Mouse (Mus musculus) adrenal gland, postnatal 4 days (tissue): ENCODE data around the gene Mctp2. TPM values are rescaled to one million over a fixed set of nuclear protein-coding genes. Genes with fewer than 3 reads are reported as not detected.
A peak's percentile ranks its signal among the peaks of the same experiment; 100 is the strongest.
"Not testable (repeated sequence)": the region's sequence is repeated elsewhere in the genome, so short reads cannot be mapped to it uniquely, and the experiment has no call there.

Experiments used
- DNase-seq, 2 experiments: peaks; one replicate each; pipeline ENCODE4 v3.0.0; 2021 to 2022; ENCODE audit warnings: low spot score in 2 of 2, mixed read lengths in 2 of 2
- total RNA-seq, 2 experiments: library from RNA; stranded (reverse); gene quantifications; 2 replicates each; pipeline ENCODE4 v1.2.3; 2021

Mctp2 gene
- total RNA-seq, 2 experiments from 2014 or later: 2.8 to 3.0 TPM

DNA sequence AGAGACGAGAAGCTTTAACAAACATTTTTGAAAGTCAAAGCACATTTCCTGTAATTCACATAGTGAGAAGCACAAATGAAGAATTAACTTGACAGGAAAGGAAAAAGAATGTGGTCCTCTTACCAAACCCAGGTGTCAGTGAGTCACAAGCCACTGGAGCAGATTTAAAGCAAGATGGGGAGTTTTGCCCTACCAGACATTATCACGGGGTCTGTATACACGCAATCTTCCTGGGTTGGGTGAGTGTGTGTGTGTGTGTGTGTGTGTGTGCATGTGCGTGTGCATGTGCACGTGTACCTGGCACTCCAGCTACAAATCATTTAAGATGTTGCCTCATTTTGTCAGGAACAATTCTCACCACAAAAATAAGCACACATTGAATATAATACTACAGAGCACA lies 30.9 kb downstream of the Mctp2 start:
- DNase-seq: no peak

DNA sequence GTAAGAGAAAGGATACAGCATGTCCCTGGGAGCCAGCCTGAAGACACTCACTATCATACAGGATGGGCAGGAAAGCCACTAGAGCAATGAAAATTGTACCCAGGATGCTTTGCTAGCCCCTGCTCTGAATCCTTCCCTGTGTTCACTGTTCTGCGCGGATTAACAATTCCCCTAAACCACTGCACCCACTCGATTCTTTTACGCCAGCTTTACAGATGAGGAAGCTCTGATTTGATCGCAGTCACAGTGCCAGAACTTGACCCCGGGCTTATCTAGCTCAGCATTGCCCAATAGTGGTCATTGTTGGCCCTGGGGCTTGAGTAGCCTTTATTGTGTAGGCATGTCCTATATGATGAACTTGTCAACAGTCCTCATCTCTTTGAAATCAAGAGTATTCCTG lies 34.9 kb downstream of the Mctp2 start:
- DNase-seq: no peak

DNA sequence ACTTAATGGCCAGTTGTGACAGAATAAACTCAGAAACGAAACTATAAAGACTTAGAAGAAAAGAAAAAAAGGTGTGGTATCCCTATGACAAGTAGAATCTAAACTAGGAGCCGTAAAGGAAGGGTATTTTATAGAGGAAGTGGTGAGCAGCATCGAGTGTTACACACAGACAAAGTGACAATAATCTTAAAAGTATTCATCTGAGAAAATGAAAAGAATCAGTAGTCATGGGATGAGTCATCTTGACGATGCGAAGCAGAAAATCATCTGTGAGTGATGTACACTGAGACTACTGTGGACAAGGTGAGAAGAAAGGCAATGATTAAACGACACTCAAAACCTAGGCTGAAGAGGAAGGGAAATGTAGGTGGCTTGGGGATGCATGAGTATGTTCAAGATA lies 36.4 kb downstream of the Mctp2 start:
- no peak for DNase-seq

DNA sequence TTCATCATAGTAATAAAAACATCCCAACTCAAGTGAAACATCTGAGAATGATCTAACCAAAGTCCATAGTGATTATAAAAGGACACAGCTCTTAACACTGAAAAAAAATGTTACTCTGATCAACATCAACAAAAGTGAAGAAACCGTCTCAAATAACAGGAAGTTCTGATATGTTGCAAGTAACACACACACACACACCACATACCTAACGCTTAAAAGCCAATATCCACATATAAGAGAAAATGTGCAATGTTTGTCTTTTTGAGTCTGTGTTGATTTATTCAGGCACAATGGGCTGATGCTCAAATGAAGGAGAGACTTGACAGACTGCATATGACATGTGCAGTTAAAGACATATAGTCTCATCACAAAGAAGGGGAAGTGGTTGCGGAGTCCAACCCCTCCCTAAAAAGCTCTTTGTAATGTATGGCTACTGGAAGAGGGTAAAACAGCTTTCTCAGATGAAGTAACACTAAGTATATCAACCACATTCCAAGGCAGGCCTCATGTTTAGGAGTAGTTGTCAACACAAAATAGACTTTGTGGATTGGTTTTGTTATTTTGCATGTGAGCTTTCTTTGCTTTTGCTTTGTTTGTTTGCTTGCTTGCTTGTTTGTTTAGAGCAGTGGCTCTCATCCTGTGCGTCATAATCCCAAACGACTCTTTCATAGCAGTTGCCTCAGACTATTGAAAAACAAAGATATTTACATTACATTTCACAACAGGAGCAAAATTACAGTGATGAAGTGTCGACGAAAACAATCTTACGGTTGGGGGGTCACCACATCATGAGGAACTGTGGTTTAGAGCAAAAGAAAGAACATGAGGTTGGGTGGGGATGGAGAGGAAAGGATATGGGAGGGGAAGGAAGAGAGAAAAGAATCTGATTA lies 45.4 kb downstream of the Mctp2 start:
- DNase-seq: no peak

- DNase-seq: no peak
Observed at GRCm38 (mm10) chr7:72259045-72259444, 47.4 kb downstream of the Mctp2 start.

GRCm38 (mm10) chr7:72250326-72250725 lies 56.1 kb downstream of the Mctp2 start:
- not testable (repeated sequence) for DNase-seq

DNA sequence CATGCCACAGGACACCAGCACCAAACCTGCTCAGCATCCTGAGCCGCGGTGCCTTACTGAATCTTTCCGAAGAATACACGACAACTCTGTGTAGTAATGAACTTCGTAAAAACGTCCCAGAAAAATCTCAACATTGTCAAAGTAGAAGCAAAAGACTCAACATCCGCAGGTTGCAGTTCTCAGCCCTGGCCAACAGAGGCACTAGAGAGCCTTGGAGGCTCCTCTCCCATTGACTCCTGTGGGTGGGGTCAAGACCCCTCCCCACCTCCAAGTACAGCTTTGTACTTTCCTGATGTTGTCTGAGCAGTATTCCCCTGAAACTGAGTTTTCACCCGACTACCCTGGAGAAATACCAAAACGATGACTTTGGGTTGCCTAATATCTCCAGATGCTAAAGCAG lies 65.1 kb downstream of the Mctp2 start:
- no peak for DNase-seq

DNA sequence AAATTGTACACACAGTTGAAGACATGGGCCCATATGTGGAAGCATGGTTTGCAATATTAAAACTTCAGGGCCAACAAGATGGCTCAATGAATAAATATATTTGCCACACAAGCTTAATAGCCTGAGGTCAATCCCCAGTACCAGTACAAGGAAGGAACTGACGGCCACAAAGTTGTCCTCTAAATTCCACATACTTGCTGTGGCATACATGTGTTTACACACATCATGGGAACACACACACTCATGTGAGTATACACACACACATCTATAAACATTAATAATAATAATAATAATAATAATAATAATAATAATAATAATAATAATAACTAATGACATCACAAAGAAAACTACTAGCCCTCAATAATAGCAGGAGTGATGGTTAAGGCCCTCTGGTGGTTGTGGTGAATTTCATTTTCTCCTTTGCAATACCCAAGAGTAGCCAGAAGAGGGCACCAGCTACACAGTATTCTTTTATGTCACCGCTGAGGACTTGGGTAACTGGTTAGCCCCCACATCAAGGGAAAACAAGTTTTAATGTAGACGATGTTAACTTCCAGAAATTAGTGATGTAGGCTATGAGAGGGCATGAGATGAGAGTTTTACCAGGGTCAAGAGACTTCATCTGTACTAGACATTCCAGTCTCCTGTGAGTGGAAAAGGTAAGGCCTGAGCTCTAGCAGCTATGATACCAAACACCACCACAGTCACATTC lies 66.5 kb downstream of the Mctp2 start:
- no peak for DNase-seq

DNA sequence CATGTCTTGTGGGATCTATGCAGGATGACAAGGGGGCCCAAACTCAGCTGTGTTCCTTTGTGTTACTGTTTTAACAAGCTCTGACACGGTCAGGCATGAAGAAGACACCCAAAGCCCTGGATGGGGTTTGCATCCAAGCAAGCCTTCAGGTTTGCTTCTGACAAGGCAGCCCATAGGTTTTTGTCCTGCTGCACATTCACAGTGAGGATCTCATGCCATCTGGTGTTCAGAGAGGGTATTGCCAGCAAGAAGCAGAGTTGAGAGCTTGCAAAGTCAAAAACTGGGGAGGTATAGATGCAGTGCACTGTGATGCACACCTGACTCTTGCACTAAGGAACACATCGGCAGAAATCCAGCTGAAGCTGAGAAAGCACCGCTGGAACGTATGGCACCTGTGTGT lies 67.8 kb downstream of the Mctp2 start:
- peak; percentile 16 to 25 for DNase-seq

GRCm38 (mm10) chr7:72234433-72234998 lies 71.9 kb downstream of the Mctp2 start:
- no peak for DNase-seq

DNA sequence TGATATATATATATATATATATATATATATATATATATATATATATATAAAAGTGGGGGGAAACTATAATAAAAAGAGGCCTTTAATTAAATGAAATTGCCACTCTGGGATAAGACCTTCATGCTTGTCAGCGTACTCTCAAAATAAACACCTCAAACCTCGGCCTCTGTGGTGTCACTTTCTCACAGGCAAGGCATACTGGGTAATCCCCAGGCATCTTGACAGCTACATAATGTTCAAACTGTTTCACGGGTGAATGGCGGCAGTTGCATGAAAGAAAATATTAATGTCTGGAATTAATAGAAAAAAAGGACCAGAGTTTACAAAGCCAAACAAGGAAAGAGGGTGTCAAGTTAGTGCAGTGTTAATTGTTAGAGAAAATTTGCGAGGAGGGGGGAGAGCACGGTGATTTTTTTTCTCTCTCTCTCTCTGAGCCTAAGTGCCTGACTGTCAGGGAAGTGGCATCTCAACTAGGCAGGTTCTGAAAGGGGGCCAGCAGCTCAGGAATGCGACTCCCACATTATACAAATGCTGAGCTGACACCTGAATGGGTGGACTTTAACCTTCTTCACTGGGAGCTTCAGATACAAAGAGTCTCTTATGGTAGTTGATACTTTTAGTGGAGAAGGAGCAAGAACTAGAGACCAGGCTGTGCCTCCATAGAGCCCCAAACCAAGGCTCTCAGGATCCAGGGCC lies 75.1 kb downstream of the Mctp2 start:
- no peak for DNase-seq

DNA sequence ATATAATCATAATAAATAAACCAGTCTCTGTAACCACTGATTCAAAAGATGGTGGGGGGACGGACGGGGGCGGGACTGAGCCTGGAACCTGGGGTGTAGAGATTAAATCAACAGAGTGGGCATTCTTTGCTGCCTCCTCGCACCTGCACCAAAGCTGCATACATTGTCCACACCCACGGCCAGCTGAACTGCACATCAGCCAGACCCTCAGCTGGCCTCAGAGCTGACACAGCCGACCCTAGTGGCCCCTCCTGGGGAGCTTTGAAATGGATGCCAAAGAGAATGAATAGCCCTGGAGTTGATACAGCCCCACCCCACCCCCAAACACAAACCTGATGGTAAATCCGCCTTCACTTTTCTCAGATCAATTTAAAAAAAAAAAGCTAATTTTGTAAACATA lies 76.5 kb downstream of the Mctp2 start:
- DNase-seq: no peak

DNA sequence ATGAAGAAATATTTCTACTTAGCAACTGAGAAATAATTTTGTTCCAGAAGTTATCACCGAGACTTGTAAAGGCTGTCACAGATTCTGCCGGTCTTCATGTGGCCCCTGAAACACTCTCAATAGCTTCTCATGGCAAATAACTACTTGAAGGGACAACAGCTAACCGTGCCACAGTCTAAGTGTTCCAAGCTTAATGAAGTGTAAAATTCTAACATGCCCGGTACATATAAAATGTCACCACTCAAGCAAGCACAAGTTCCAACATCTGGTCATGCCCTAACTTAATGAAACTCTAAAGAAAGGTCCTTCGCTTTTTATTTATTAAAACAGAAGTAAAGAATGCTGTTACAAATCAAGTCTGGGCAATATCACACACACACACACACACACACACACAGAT lies 82.8 kb downstream of the Mctp2 start:
- no peak for DNase-seq

GRCm38 (mm10) chr7:72222532-72222931 lies 83.9 kb downstream of the Mctp2 start:
- no peak for DNase-seq

- no peak for DNase-seq
Observed at GRCm38 (mm10) chr7:72218048-72218447, 88.4 kb downstream of the Mctp2 start.

DNA sequence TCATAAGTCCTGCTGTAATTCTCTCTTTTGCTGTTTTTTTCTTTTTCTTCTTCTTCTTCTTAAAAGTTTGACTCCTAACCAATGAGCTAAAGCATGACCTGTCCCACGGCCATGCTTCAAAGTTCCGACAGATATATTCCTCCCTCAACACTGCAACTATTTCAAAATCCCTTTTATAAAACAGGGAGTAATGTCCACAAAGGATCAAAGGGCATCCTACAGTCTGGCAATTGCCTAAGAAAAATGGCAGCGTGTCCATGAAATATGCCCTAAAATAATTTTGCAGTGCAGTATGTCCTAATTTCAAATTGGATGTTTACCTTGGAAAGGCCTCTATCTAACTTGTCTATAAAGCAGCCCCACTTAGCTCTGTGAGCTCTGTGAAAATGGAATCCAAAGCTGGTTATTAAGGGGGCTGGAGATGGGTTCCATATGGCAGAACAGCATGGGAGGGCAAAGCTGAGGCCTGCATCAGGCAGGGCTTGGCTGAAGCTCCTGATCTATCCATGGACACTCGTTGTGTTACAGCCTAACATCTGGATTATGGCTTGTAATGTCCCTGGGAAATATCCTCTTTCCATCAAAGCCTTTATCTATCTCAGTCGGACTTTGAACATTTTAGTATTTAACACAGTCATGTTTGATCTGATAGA lies 90.7 kb downstream of the Mctp2 start:
- no peak for DNase-seq

DNA sequence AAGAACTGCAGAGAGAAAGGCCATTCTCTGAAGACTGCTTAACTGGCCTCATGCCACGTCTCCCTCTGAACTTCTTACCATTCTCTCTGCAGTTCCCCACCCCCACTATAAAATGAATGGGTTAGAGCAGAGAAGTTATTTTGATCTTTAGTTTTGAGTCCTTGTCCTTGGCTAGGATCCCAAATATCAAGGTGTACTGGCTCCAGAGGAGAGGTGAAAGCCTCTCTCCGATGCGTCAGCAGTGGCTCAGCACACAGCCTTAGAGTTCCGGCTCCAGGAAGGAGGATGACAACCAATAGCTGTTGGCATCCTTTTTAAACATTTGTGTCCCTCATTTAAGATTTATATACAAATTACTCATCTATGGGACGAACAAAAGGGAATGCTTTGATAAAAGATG lies 96.2 kb downstream of the Mctp2 start:
- no peak for DNase-seq

DNA sequence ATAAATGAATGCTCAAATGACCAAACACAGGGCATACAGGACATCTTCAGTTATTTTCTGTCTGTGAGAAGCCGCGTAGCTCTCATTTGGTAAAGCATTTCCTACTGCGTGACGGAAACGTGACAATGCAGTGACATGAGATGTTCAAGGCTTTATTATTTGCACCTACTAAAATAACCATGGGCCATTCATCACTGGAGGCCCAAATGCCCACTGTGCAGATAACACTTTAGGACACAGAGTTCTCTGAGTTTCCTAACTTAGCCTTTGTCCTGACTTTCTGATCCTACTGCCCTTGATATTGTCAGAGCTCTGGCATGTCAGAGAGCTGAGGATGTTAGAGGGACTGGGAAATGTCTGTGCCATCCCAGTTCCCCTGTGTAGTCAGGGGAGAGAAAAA lies 97.1 kb downstream of the Mctp2 start:
- no peak for DNase-seq

DNA sequence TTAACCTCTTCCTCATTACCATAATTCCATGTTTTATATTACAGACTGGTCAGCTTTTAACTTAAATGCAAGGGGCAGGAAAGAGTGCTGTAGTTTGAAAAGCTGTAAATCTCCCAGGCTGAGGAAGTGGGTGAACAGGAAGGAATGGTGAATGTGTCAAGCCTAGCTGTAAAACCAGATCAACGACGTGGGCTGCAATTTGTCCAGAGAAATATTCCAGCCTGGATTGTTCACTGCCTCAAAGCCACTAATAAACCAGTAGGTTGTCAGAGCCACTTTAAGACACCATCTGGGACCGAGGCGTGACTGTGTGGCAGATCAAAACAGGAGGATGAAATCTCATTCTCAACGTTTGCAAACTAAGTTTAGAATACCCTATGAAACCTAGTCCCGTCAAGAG lies 99.6 kb downstream of the Mctp2 start:
- no peak for DNase-seq

GRCm38 (mm10) chr7:72195709-72196108 lies 110.7 kb downstream of the Mctp2 start:
- DNase-seq: no peak

GRCm38 (mm10) chr7:72193304-72193703 lies 113.1 kb downstream of the Mctp2 start:
- no peak for DNase-seq
